Mouse (Mus musculus) thymus, adult 18-20 months (tissue): ENCODE measurements around the gene Rprd1b.

Experiments used
- DNase-seq, 2 experiments: peaks; one replicate each; pipeline ENCODE4 v3.0.0; 2022; ENCODE audit warnings: mixed read lengths in 2 of 2

Gene Rprd1b

GRCm38 (mm10) chr2:158090096-158090495 is 61.8 kb downstream of the Rprd1b start:
- no peak for DNase-seq

GRCm38 (mm10) chr2:158093345-158093744 is 65.0 kb downstream of the Rprd1b start:
- no peak for DNase-seq

GRCm38 (mm10) chr2:158094300-158094699 is 66.0 kb downstream of the Rprd1b start:
- no peak for DNase-seq

- DNase-seq = no peak
Measured at GRCm38 (mm10) chr2:158094846-158095245, 66.5 kb downstream of the Rprd1b start.

- no peak for DNase-seq
Measured at GRCm38 (mm10) chr2:158097071-158097470, 68.8 kb downstream of the Rprd1b start.

GRCm38 (mm10) chr2:158098730-158099129 is 70.4 kb downstream of the Rprd1b start:
- DNase-seq = no peak

- DNase-seq = no peak
Measured at GRCm38 (mm10) chr2:158099537-158099936, 71.2 kb downstream of the Rprd1b start.

GRCm38 (mm10) chr2:158101768-158102167 is 73.5 kb downstream of the Rprd1b start:
- DNase-seq = no peak

GRCm38 (mm10) chr2:158104966-158105365 is 76.7 kb downstream of the Rprd1b start:
- no peak for DNase-seq

- no peak for DNase-seq
Measured at GRCm38 (mm10) chr2:158105605-158106004, 77.3 kb downstream of the Rprd1b start.

GRCm38 (mm10) chr2:158106947-158107587 is 78.8 kb downstream of the Rprd1b start:
- no peak for DNase-seq

GRCm38 (mm10) chr2:158109516-158109915 is 81.2 kb downstream of the Rprd1b start:
- no peak for DNase-seq

GRCm38 (mm10) chr2:158113591-158114257 is 85.4 kb downstream of the Rprd1b start:
- DNase-seq = no peak

- DNase-seq = no peak
Measured at GRCm38 (mm10) chr2:158114931-158115330, 86.6 kb downstream of the Rprd1b start.

- DNase-seq = no peak
Measured at GRCm38 (mm10) chr2:158115838-158116453, 87.6 kb downstream of the Rprd1b start.

- no peak for DNase-seq
Measured at GRCm38 (mm10) chr2:158116653-158117052, 88.4 kb downstream of the Rprd1b start.

GRCm38 (mm10) chr2:158119145-158119544 is 90.8 kb downstream of the Rprd1b start:
- DNase-seq = no peak

- no peak for DNase-seq
Measured at GRCm38 (mm10) chr2:158120211-158120610, 91.9 kb downstream of the Rprd1b start.

GRCm38 (mm10) chr2:158120868-158121267 is 92.6 kb downstream of the Rprd1b start:
- no peak for DNase-seq

GRCm38 (mm10) chr2:158121645-158122326 is 93.5 kb downstream of the Rprd1b start:
- no peak for DNase-seq

- no peak for DNase-seq
Measured at GRCm38 (mm10) chr2:158122814-158123213, 94.5 kb downstream of the Rprd1b start.

GRCm38 (mm10) chr2:158127245-158127644 is 98.9 kb downstream of the Rprd1b start:
- DNase-seq = no peak

GRCm38 (mm10) chr2:158127872-158128271 is 99.6 kb downstream of the Rprd1b start:
- DNase-seq = no peak
